Mouse (Mus musculus): Measurements from ENCODE around the gene Clybl. TPM values are rescaled to one million over a fixed set of nuclear protein-coding genes. Genes with fewer than 3 reads are reported as not detected.
A peak's percentile ranks its signal among the peaks of the same experiment; 100 is the strongest.

Clybl gene
- total RNA-seq (2014; rRNA removed) (10.6 TPM in 2 replicates), polyA plus RNA-seq (2015; fragmentation: Nextera tagmentation; extraction: Ambion mirVana) (15.8 and 21.0 TPM in 2 replicates)

GRCm38 (mm10) chr14:122181078-122181814, at the start of gene Clybl:
TSS of gene Clybl (plus strand) at chr14:122181704.
- 3% methylated on average over 36 of the region's 45 CpGs for WGBS
- no peaks in the 10 kb centered on the region for H3K9me3 ChIP-seq (ENCODE audit: low read length)
- H3K36me3 ChIP-seq (ENCODE audit: insufficient read depth): no peaks in the 10 kb centered on the region
- peak within 1 kb of the TSS; percentile 61 for H3K9ac ChIP-seq
- H3K27ac ChIP-seq (ENCODE audit: low read depth, low read length): no peak within 1 kb of the TSS
- H3K27me3 ChIP-seq (ENCODE audit: insufficient read depth, low read length): no peaks in the 10 kb centered on the region
- no peak for TF ChIP-seq CTCF (IDR thresholded peaks at IDR 0.05; ENCODE audit: low read depth)
- H3K4me3 ChIP-seq (ENCODE audit: low read depth, low read length): peak within 1 kb of the TSS; percentile 62
- H3K4me2 ChIP-seq (ENCODE audit: low read depth): peak within 1 kb of the TSS; percentile 76
- no peaks in the 10 kb centered on the region for H3K4me1 ChIP-seq (ENCODE audit: insufficient read depth)
- DNase-seq (peak; percentile 80), ATAC-seq (peak; percentile 96)

DNA sequence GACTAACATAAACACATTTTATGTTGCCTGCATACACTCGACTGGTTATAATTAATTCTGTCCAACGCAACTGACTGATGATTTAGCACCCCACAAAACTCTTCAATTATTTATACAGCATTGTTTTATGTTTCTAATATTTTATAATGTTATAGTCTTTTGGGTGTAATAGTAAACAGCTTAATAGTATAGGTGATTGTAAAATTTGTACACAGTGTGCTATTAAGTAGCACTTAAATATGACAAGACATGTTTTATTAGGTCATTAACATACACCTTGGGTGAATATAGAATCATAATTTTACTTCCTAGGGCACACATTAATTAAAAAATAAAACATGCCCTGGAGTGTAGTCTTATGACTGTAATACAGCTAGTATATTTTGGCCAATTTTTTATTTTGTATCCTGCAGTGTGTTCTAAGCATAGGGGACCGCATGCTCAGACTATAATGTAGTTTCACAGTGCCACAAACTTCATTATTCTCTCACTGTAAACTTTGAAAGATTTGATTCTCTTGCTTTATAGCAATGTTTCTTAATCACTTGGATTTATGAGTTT, 45.1 kb upstream of the Clybl start:
- no peak overlapping the region for H3K9ac ChIP-seq
- no peaks in the 10 kb centered on the region for H3K9me3 ChIP-seq (ENCODE audit: low read length)
- no peak overlapping the region for H3K4me3 ChIP-seq (ENCODE audit: low read depth, low read length)
- no peak for TF ChIP-seq CTCF (IDR thresholded peaks at IDR 0.05; ENCODE audit: low read depth)
- WGBS: 95% methylated on average over 3 of the region's 3 CpGs
- ATAC-seq (no peak), DNase-seq (no peak)
- H3K36me3 ChIP-seq (ENCODE audit: insufficient read depth): peaks cover 25% of the 10 kb centered on the region
- H3K4me2 ChIP-seq (ENCODE audit: low read depth): no peak overlapping the region
- no peaks in the 10 kb centered on the region for H3K27me3 ChIP-seq (ENCODE audit: insufficient read depth, low read length)
- no peaks in the 10 kb centered on the region for H3K4me1 ChIP-seq (ENCODE audit: insufficient read depth)
- H3K27ac ChIP-seq (ENCODE audit: low read depth, low read length): no peak overlapping the region

DNA sequence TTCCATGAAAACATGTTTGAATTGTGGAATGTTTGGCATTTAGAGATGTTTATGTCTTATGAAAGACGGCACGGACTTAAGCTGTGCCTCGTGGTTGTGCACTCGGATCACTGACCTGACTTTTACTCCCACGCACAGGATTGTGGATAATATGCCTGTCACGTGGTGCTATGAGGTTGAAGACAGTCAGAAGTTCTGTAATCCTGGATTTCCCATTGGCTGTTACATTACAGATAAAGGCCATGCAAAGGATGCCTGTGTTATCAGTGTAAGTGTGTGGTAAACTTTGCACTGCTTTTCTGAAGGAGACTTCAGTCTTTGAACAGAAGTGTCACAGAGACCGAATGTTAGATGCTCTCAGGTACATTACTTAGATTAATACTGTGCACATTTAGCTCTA, 44.3 kb upstream of the Clybl start:
- Histone ChIP-seq H3K27me3 (ENCODE audit: insufficient read depth, low read length) (no peaks in the 10 kb centered on the region), H3K36me3 (ENCODE audit: insufficient read depth) (peaks cover 27% of the 10 kb centered on the region), H3K9ac (no peak overlapping the region), H3K4me3 (ENCODE audit: low read depth, low read length) (no peak overlapping the region), H3K4me1 (ENCODE audit: insufficient read depth) (no peaks in the 10 kb centered on the region), H3K27ac (ENCODE audit: low read depth, low read length) (no peak overlapping the region), H3K4me2 (ENCODE audit: low read depth) (no peak overlapping the region), H3K9me3 (ENCODE audit: low read length) (no peaks in the 10 kb centered on the region)
- no peak for TF ChIP-seq CTCF (IDR thresholded peaks at IDR 0.05; ENCODE audit: low read depth)
- DNase-seq: no peak
- 94% methylated on average over 7 of the region's 7 CpGs for WGBS
- no peak for ATAC-seq

GRCm38 (mm10) chr14:122140126-122140525, 41.4 kb upstream of the Clybl start:
- Histone ChIP-seq H3K27me3 (ENCODE audit: insufficient read depth, low read length) (no peaks in the 10 kb centered on the region), H3K4me2 (ENCODE audit: low read depth) (no peak overlapping the region), H3K9me3 (ENCODE audit: low read length) (no peaks in the 10 kb centered on the region), H3K4me1 (ENCODE audit: insufficient read depth) (no peaks in the 10 kb centered on the region), H3K36me3 (ENCODE audit: insufficient read depth) (peaks cover 29% of the 10 kb centered on the region), H3K4me3 (ENCODE audit: low read depth, low read length) (no peak overlapping the region), H3K27ac (ENCODE audit: low read depth, low read length) (no peak overlapping the region), H3K9ac (no peak overlapping the region)
- TF ChIP-seq CTCF (IDR thresholded peaks at IDR 0.05; ENCODE audit: low read depth): no peak
- WGBS: 37% methylated on average over 1 of the region's 1 CpGs
- DNase-seq: no peak
- ATAC-seq: no peak

DNA sequence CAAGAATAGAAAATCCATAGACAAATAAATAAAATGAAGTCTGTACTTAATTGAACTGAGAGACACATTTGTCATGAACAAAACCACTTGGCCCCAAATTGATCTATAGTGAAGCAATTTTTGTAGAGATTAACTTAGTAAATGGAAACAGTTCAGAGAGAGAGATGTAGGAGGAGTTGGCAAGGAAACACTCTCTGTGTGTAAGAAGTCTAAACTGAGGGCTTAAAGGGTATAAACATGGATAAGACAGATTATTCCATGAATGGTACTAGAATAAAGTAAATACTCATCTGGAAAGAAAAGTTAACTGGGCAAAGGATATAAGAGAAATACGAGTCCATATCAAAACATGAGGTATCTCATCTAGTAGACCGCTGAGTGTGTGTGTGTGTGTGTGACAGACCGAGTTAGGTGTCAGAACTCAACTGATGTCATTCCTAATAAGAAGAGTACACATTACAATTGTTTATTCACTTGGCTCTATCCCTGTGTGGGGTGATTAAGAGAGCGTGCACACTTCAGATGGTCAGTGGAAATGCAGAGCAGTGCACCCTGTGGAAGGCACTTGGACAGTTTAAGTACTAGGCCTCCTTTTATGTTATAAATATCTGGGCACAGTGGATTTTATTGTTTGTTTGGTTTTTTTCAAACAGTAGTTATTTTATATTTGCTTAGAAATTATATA, 37.8 kb upstream of the Clybl start:
- no peak for ATAC-seq
- H3K27ac ChIP-seq (ENCODE audit: low read depth, low read length): no peak overlapping the region
- H3K36me3 ChIP-seq (ENCODE audit: insufficient read depth): peaks cover 52% of the 10 kb centered on the region
- H3K9me3 ChIP-seq (ENCODE audit: low read length): no peaks in the 10 kb centered on the region
- H3K4me1 ChIP-seq (ENCODE audit: insufficient read depth): no peaks in the 10 kb centered on the region
- no peak overlapping the region for H3K9ac ChIP-seq
- H3K27me3 ChIP-seq (ENCODE audit: insufficient read depth, low read length): no peaks in the 10 kb centered on the region
- H3K4me2 ChIP-seq (ENCODE audit: low read depth): no peak overlapping the region
- no peak for TF ChIP-seq CTCF (IDR thresholded peaks at IDR 0.05; ENCODE audit: low read depth)
- WGBS: 89% methylated on average over 4 of the region's 4 CpGs
- DNase-seq: no peak
- no peak overlapping the region for H3K4me3 ChIP-seq (ENCODE audit: low read depth, low read length)

DNA sequence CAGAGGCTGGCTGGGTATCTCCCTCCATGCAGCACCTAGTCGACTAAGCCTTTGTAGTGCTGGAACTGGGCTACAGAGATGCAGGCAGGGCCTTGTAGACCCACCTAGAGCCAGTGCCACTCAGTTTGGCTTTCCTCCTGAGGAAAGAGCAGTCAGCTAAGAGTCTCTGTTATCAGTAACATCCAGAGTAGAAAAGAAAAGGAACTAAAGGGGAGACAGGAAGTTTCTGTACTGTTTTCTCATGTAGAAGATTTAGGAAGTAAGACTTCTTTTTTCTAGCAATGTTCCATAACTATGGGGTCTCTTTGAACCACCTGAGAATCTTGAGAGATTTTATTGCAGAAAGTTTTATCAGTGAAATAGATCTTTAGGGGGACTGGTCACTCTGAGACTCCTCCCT, 36.1 kb upstream of the Clybl start:
- TF ChIP-seq CTCF (IDR thresholded peaks at IDR 0.05; ENCODE audit: low read depth): no peak
- Histone ChIP-seq H3K4me3 (ENCODE audit: low read depth, low read length) (no peak overlapping the region), H3K27ac (ENCODE audit: low read depth, low read length) (no peak overlapping the region), H3K4me1 (ENCODE audit: insufficient read depth) (no peaks in the 10 kb centered on the region), H3K27me3 (ENCODE audit: insufficient read depth, low read length) (no peaks in the 10 kb centered on the region), H3K9me3 (ENCODE audit: low read length) (no peaks in the 10 kb centered on the region), H3K36me3 (ENCODE audit: insufficient read depth) (peaks cover 46% of the 10 kb centered on the region), H3K4me2 (ENCODE audit: low read depth) (no peak overlapping the region), H3K9ac (no peak overlapping the region)
- ATAC-seq (no peak), DNase-seq (no peak)
- 71% methylated on average over 1 of the region's 1 CpGs for WGBS

DNA sequence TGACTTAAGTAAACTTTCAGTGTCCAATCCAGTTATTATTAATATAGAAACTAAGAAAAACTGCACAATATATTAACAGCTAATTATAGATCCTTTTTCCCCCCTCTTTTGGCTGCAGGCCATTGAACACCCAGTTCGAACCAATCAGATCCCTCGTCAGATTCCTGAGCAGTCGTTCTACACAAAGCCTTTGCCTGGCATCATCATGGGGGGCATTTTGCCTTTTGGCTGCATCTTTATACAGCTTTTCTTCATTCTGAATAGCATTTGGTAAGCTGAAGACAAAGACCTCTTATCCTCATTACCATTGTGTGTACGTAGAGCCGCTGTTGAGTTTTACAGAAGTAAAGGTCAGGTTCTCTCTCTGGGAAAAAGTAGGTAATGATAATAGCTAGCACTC, 30.9 kb upstream of the Clybl start:
- Histone ChIP-seq H3K36me3 (ENCODE audit: insufficient read depth) (peaks cover 55% of the 10 kb centered on the region), H3K4me3 (ENCODE audit: low read depth, low read length) (no peak overlapping the region), H3K9me3 (ENCODE audit: low read length) (no peaks in the 10 kb centered on the region), H3K27ac (ENCODE audit: low read depth, low read length) (no peak overlapping the region), H3K27me3 (ENCODE audit: insufficient read depth, low read length) (no peaks in the 10 kb centered on the region), H3K4me2 (ENCODE audit: low read depth) (no peak overlapping the region), H3K4me1 (ENCODE audit: insufficient read depth) (no peaks in the 10 kb centered on the region), H3K9ac (no peak overlapping the region)
- peak; percentile 15 for DNase-seq
- ATAC-seq: peak; percentile 40; the same call in 1 of the 2 replicates
- 9% methylated on average over 5 of the region's 5 CpGs for WGBS
- no peak for TF ChIP-seq CTCF (IDR thresholded peaks at IDR 0.05; ENCODE audit: low read depth)

Measured in forebrain, postnatal 0 days (tissue).